Mouse (Mus musculus) liver, adult 2 months (tissue): ENCODE measurements at regions not wholly inside any gene's neighbourhood (a gene's known extent, or its start where the extent isn't known, plus 50 kb on each side); places are given as distances from the start of the nearest gene placed in this dataset.
A peak's percentile ranks its signal among the peaks of the same experiment; 100 is the strongest.

Experiments
- DNase-seq: peaks from one replicate; pipeline ENCODE4 v3.0.0-alpha.2; 2011; ENCODE audit warnings: low read depth, low spot score; ENCODE audit errors: extremely low read depth
- H3K27ac ChIP-seq: fragments of 200-500 bp; replicated peaks from 2 replicates; pipeline ENCODE4 v1.5.1; 2012; ENCODE audit warnings: low read depth, mild to moderate bottlenecking, control low read depth, inconsistent platforms, low read length; ENCODE audit not compliant: insufficient read depth
- H3K27me3 ChIP-seq: fragments of 200-500 bp; 2 replicates; pipeline ENCODE4 v1.6.1; 2012; ENCODE audit warnings: mild to moderate bottlenecking, moderate library complexity, low read length, inconsistent platforms; ENCODE audit not compliant: control insufficient read depth, insufficient read depth
- H3K36me3 ChIP-seq: fragments of 200-500 bp; 2 replicates; pipeline ENCODE4 v1.6.1; 2012; ENCODE audit warnings: low read length, inconsistent platforms; ENCODE audit not compliant: control insufficient read depth, insufficient read depth
- H3K4me1 ChIP-seq: fragments of 200-500 bp; 2 replicates; pipeline ENCODE4 v1.6.1; 2011; ENCODE audit warnings: low read length; ENCODE audit not compliant: control insufficient read depth, insufficient read depth
- H3K4me3 ChIP-seq: fragments of 200-500 bp; 2 replicates; pipeline ENCODE4 v1.5.1; 2011; ENCODE audit warnings: low read depth, mild to moderate bottlenecking, control low read depth, low read length, moderate library complexity; ENCODE audit not compliant: insufficient read depth
- H3K79me2 ChIP-seq: fragments of 200-500 bp; 2 replicates; pipeline ENCODE4 v1.6.1; 2012; ENCODE audit warnings: inconsistent platforms, mild to moderate bottlenecking, low read length, moderate library complexity; ENCODE audit not compliant: control insufficient read depth, insufficient read depth
- H3K9ac ChIP-seq: fragments of 200-500 bp; 2 replicates; pipeline ENCODE4 v1.6.1; 2012; ENCODE audit warnings: low read depth, mild to moderate bottlenecking, control low read depth, inconsistent platforms, low read length
- CTCF ChIP-seq: fragments of 200-500 bp; IDR thresholded peaks from 2 replicates; pipeline ENCODE4 v1.5.1; 2011; ENCODE audit warnings: low read depth, low read length, control low read depth
- POLR2A ChIP-seq: fragments of 200-500 bp; IDR thresholded peaks from 2 replicates; pipeline ENCODE4 v1.6.1; 2011; ENCODE audit warnings: low read length, control low read depth; ENCODE audit not compliant: insufficient read depth; ENCODE audit errors: extremely low read depth
- WGBS: fragments of 180-500 bp; shearing (Covaris S2); methylation state at CpG from one replicate; pipeline ENCODE4 v1.1.7; 2018; 5-methylcytosine and 5-hydroxymethylcytosine counted together

DNA sequence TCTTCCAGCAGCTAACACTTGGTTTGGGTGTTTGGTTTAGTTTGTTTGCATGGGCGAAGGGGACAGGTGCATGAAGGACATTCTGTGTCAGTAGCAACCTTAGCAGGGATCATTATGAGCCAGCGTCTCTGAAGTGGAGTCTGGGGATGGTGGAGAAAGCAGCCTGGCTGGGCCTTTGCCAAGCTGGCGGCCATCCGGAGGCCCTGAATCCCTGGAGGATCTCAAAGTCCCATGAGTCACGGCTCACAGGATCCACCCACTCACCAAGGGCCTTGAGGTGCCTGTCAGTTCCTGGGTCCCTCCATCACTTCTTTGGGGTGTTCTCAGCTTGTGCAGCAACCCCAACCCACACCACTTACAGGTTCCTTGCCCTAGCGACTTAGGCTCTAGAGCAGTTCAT lies 80.4 kb upstream of the Acsl1 start:
- no peaks in the 10 kb centered on the region for H3K79me2 ChIP-seq
- H3K27me3 ChIP-seq: no peaks in the 10 kb centered on the region
- WGBS: 61% methylated on average over 6 of the region's 6 CpGs
- H3K4me1 ChIP-seq: peaks cover 22% of the 10 kb centered on the region
- H3K27ac ChIP-seq: no peak overlapping the region
- TF ChIP-seq POLR2A: no peak
- no peak for TF ChIP-seq CTCF
- H3K9ac ChIP-seq: no peak overlapping the region
- no peak overlapping the region for H3K4me3 ChIP-seq
- peak; percentile 52 for DNase-seq
- no peaks in the 10 kb centered on the region for H3K36me3 ChIP-seq

DNA sequence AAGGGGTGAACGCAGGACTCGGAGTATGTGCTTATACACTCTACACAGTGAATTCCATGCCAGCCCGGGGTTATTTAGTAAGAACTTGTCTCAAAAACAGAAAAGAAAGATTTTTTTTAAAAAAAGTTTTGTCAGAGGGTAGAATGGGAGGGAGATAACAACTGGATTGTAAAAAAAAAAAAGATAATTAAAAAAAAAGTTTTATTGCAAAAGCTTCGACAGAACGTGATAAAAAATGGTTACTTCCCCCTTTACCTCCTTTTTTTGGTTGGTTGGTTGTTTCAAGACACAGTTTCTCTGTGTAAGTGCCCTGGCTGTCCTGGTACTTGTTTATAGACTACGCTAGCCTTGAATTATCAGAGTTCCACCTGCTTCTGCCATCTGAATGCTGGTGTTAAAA lies 79.2 kb upstream of the Acsl1 start:
- Histone ChIP-seq H3K4me1 (peaks cover 20% of the 10 kb centered on the region), H3K4me3 (no peak overlapping the region), H3K79me2 (no peaks in the 10 kb centered on the region), H3K9ac (no peak overlapping the region), H3K27ac (no peak overlapping the region), H3K36me3 (no peaks in the 10 kb centered on the region), H3K27me3 (no peaks in the 10 kb centered on the region)
- no peak for DNase-seq
- WGBS: 88% methylated on average over 6 of the region's 6 CpGs
- TF ChIP-seq CTCF: no peak
- no peak for TF ChIP-seq POLR2A

DNA sequence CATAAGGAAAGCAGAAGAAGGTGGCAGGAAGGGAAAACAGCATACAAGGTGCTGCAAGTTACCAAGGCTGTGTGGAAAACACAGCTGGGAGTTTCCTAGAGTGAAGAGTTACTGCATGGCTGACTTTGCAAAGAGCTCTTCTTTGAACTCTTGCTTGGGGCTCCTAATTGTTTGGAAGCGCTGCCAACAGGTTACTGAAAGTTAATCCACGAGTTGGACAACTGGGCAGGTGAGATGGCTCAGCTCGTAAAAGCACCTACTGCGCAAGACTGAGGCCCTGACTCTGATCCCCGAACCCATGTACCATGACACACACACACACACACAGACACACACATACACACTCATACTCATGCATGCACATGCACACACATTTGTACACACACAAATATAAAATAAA lies 77.5 kb upstream of the Acsl1 start:
- no peaks in the 10 kb centered on the region for H3K79me2 ChIP-seq
- no peak overlapping the region for H3K27ac ChIP-seq
- no peak for TF ChIP-seq POLR2A
- TF ChIP-seq CTCF: no peak
- H3K9ac ChIP-seq: no peak overlapping the region
- H3K4me3 ChIP-seq: no peak overlapping the region
- peaks cover 12% of the 10 kb centered on the region for H3K4me1 ChIP-seq
- H3K36me3 ChIP-seq: no peaks in the 10 kb centered on the region
- peak; percentile 62 for DNase-seq
- no peaks in the 10 kb centered on the region for H3K27me3 ChIP-seq
- 63% methylated on average over 5 of the region's 5 CpGs for WGBS

DNA sequence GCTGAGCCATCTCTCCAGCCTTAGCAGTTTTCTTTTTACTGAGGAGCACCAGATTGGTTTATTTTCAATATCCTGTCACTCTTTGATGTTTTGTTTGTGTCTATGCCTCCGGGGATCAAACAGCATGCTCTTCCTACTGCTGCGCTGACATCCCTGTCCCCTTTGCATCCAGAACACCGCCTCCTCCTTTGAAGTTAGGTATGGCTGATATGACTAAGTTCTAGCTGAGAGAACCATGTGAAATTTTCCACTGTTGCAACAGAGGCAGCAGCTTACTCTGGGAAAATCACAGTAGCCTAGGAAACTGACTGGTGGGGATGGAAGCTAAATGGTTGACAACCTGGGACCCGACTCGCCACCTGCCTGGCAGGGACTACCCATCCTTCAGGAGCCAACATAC lies 76.1 kb upstream of the Acsl1 start:
- 47% methylated on average over 5 of the region's 5 CpGs for WGBS
- TF ChIP-seq CTCF (no peak), POLR2A (no peak)
- H3K79me2 ChIP-seq: no peaks in the 10 kb centered on the region
- H3K4me1 ChIP-seq: peaks cover 7% of the 10 kb centered on the region
- no peak overlapping the region for H3K27ac ChIP-seq
- no peak overlapping the region for H3K9ac ChIP-seq
- no peaks in the 10 kb centered on the region for H3K27me3 ChIP-seq
- no peaks in the 10 kb centered on the region for H3K36me3 ChIP-seq
- DNase-seq: peak; percentile 56
- H3K4me3 ChIP-seq: no peak overlapping the region

DNA sequence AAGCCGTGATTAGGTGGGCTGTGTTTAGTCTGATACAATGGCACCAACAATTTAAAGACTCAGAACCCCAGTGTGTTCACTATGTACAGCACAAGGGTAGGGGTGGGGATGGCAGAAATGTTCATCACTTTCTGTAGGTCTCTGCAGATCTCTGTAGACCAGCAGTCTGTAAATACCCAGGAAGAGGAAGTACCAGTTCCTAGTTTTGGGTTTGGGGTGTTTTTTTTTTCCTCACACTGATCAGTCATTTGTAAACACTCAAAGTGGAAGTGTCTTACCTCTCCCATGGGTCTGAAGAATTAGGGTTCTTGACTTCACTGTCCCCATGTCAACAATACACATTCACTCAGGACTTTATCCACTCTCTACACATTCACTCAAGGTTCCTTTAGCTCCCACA lies 75.5 kb upstream of the Acsl1 start:
- peak; percentile 19 for DNase-seq

DNA sequence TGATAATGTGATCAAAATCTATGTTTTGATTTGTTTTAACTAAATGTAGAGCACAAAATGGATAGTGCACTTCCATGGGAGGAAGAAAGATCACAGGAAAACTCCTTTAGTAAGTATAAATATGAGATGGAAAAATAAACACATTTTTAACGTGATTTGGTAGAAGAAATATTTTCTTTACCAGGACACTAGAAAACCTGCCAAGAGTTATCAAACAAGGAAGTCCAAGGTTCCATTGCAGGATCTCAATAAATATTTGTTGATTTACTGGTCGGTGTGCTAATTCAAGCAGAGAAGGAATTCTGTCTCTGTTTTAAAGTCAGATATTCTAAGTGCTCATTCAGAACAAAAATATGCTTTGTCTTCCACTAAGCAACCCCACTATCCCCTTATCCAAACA lies 73.8 kb upstream of the Acsl1 start:
- no peaks in the 10 kb centered on the region for H3K36me3 ChIP-seq
- H3K27ac ChIP-seq: peak overlapping the region; percentile 95
- H3K9ac ChIP-seq: peak overlapping the region; percentile 46; the same call in 1 of the 2 replicates

More for the DNA sequence above, 75.5 kb upstream of the Acsl1 start:
- Histone ChIP-seq H3K4me3 (no peak overlapping the region), H3K79me2 (no peaks in the 10 kb centered on the region), H3K4me1 (peaks cover 5% of the 10 kb centered on the region), H3K36me3 (no peaks in the 10 kb centered on the region), H3K9ac (no peak overlapping the region), H3K27ac (no peak overlapping the region), H3K27me3 (no peaks in the 10 kb centered on the region)
- no peak for TF ChIP-seq CTCF
- TF ChIP-seq POLR2A: no peak
- WGBS: 87% methylated on average over 1 of the region's 1 CpGs

More for the DNA sequence above, 73.8 kb upstream of the Acsl1 start:
- Histone ChIP-seq H3K4me3 (no peak overlapping the region), H3K4me1 (peaks cover 5% of the 10 kb centered on the region), H3K27me3 (no peaks in the 10 kb centered on the region), H3K79me2 (no peaks in the 10 kb centered on the region)
- no peak for TF ChIP-seq CTCF
- no peak for TF ChIP-seq POLR2A
- peak; percentile 91 for DNase-seq
- 18% methylated on average over 2 of the region's 2 CpGs for WGBS
